Mouse (Mus musculus) liver, adult 2 months (tissue): Measurements from ENCODE around the gene Supt5. TPM values are rescaled to one million over a fixed set of nuclear protein-coding genes. Genes with fewer than 3 reads are reported as not detected.

Experiments used
- DNase-seq: peaks from one replicate; pipeline ENCODE4 v3.0.0-alpha.2; 2011; ENCODE audit warnings: low read depth, low spot score; ENCODE audit errors: extremely low read depth
- H3K27ac ChIP-seq: fragments of 200-500 bp; replicated peaks from 2 replicates; pipeline ENCODE4 v1.5.1; 2012; ENCODE audit warnings: low read depth, mild to moderate bottlenecking, control low read depth, inconsistent platforms, low read length; ENCODE audit not compliant: insufficient read depth
- H3K27me3 ChIP-seq: fragments of 200-500 bp; 2 replicates; pipeline ENCODE4 v1.6.1; 2012; ENCODE audit warnings: mild to moderate bottlenecking, moderate library complexity, low read length, inconsistent platforms; ENCODE audit not compliant: control insufficient read depth, insufficient read depth
- H3K36me3 ChIP-seq: fragments of 200-500 bp; 2 replicates; pipeline ENCODE4 v1.6.1; 2012; ENCODE audit warnings: low read length, inconsistent platforms; ENCODE audit not compliant: control insufficient read depth, insufficient read depth
- H3K4me1 ChIP-seq: fragments of 200-500 bp; 2 replicates; pipeline ENCODE4 v1.6.1; 2011; ENCODE audit warnings: low read length; ENCODE audit not compliant: control insufficient read depth, insufficient read depth
- H3K4me3 ChIP-seq: fragments of 200-500 bp; 2 replicates; pipeline ENCODE4 v1.5.1; 2011; ENCODE audit warnings: low read depth, mild to moderate bottlenecking, control low read depth, low read length, moderate library complexity; ENCODE audit not compliant: insufficient read depth
- H3K79me2 ChIP-seq: fragments of 200-500 bp; 2 replicates; pipeline ENCODE4 v1.6.1; 2012; ENCODE audit warnings: inconsistent platforms, mild to moderate bottlenecking, low read length, moderate library complexity; ENCODE audit not compliant: control insufficient read depth, insufficient read depth
- H3K9ac ChIP-seq: fragments of 200-500 bp; 2 replicates; pipeline ENCODE4 v1.6.1; 2012; ENCODE audit warnings: low read depth, mild to moderate bottlenecking, control low read depth, inconsistent platforms, low read length
- CTCF ChIP-seq: fragments of 200-500 bp; IDR thresholded peaks from 2 replicates; pipeline ENCODE4 v1.5.1; 2011; ENCODE audit warnings: low read depth, low read length, control low read depth
- POLR2A ChIP-seq: fragments of 200-500 bp; IDR thresholded peaks from 2 replicates; pipeline ENCODE4 v1.6.1; 2011; ENCODE audit warnings: low read length, control low read depth; ENCODE audit not compliant: insufficient read depth; ENCODE audit errors: extremely low read depth
- WGBS: fragments of 180-500 bp; shearing (Covaris S2); methylation state at CpG from one replicate; pipeline ENCODE4 v1.1.7; 2018; 5-methylcytosine and 5-hydroxymethylcytosine counted together
- polyA plus RNA-seq: library from polyadenylated mRNA; depleted of rRNA; stranded (reverse); fragments of >200 nt; gene quantifications from 2 replicates; pipeline ENCODE4 v1.2.3, GENCODE M21; 2012
- total RNA-seq: library from RNA; depleted of rRNA; stranded (reverse); fragments of >200 nt; gene quantifications from 2 replicates; pipeline ENCODE4 v1.2.3, GENCODE M21; 2014

Supt5 gene
- total and polyA plus RNA-seq, 2 experiments: 15.1 to 67.3 TPM

- no peak overlapping the region for H3K9ac ChIP-seq
These were observed 6.1 kb upstream of the Supt5 start for GRCm38 (mm10) chr7:28344637-28345036.

GRCm38 (mm10) chr7:28341381-28341780 is 2.8 kb upstream of the Supt5 start:
- DNase-seq: peak; percentile 87
- Histone ChIP-seq H3K9ac (0 out of 2 replicates have a peak overlapping the region, but pooled peaks have one; percentile 21), H3K36me3 (no peaks in the 10 kb centered on the region), H3K79me2 (peaks cover 16% of the 10 kb centered on the region), H3K27ac (peak overlapping the region; percentile 87), H3K27me3 (no peaks in the 10 kb centered on the region), H3K4me1 (peaks cover 26% of the 10 kb centered on the region), H3K4me3 (no peak overlapping the region)
- 12% methylated on average over 7 of the region's 7 CpGs for WGBS
- TF ChIP-seq CTCF (no peak), POLR2A (no peak)

More at GRCm38 (mm10) chr7:28344637-28345036, 6.1 kb upstream of the Supt5 start:
- Histone ChIP-seq H3K4me3 (no peak overlapping the region), H3K4me1 (peaks cover 25% of the 10 kb centered on the region), H3K27ac (no peak overlapping the region), H3K79me2 (no peaks in the 10 kb centered on the region), H3K36me3 (no peaks in the 10 kb centered on the region), H3K27me3 (no peaks in the 10 kb centered on the region)
- peak; percentile 60 for DNase-seq
- TF ChIP-seq CTCF: peak; percentile 64
- no peak for TF ChIP-seq POLR2A
- 0% methylated on average over 4 of the region's 4 CpGs for WGBS

GRCm38 (mm10) chr7:28339213-28339917 is 819 bp upstream of the Supt5 start:
- Histone ChIP-seq H3K4me1 (peaks cover 29% of the 10 kb centered on the region), H3K27ac (peak overlapping the region; percentile 67), H3K9ac (no peak overlapping the region), H3K36me3 (peaks cover 1% of the 10 kb centered on the region; the same call in 1 of the 2 replicates), H3K4me3 (peak overlapping the region; percentile 12; the same call in 1 of the 2 replicates), H3K27me3 (no peaks in the 10 kb centered on the region), H3K79me2 (peaks cover 32% of the 10 kb centered on the region)
- 48% methylated on average over 19 of the region's 19 CpGs for WGBS
- peak; percentile 71 for DNase-seq
- TF ChIP-seq CTCF (peak; percentile 50), POLR2A (no peak)

GRCm38 (mm10) chr7:28335471-28335870 is 3.1 kb downstream of the Supt5 start:
- H3K27me3 ChIP-seq: no peaks in the 10 kb centered on the region
- TF ChIP-seq POLR2A: no peak
- TF ChIP-seq CTCF: no peak
- H3K79me2 ChIP-seq: peaks cover 41% of the 10 kb centered on the region
- no peak for DNase-seq
- peaks cover 9% of the 10 kb centered on the region for H3K36me3 ChIP-seq
- 90% methylated on average over 2 of the region's 2 CpGs for WGBS
- H3K4me1 ChIP-seq: peaks cover 16% of the 10 kb centered on the region
- peak overlapping the region; percentile 15; the same call in 1 of the 2 replicates for H3K9ac ChIP-seq
- H3K27ac ChIP-seq: no peak overlapping the region
- no peak overlapping the region for H3K4me3 ChIP-seq

GRCm38 (mm10) chr7:28334534-28334933 is 4.0 kb downstream of the Supt5 start:
- H3K79me2 ChIP-seq: peaks cover 41% of the 10 kb centered on the region
- H3K27ac ChIP-seq: no peak overlapping the region
- DNase-seq: no peak
- peaks cover 14% of the 10 kb centered on the region for H3K4me1 ChIP-seq
- no peak for TF ChIP-seq POLR2A
- TF ChIP-seq CTCF: no peak
- peaks cover 12% of the 10 kb centered on the region for H3K36me3 ChIP-seq
- WGBS: 60% methylated on average over 4 of the region's 4 CpGs
- H3K9ac ChIP-seq: no peak overlapping the region
- no peaks in the 10 kb centered on the region for H3K27me3 ChIP-seq
- no peak overlapping the region for H3K4me3 ChIP-seq

- no peaks in the 10 kb centered on the region for H3K4me1 ChIP-seq
- H3K36me3 ChIP-seq: peaks cover 61% of the 10 kb centered on the region
- DNase-seq: no peak
- no peaks in the 10 kb centered on the region for H3K27me3 ChIP-seq
- peaks cover 2% of the 10 kb centered on the region; the same call in 1 of the 2 replicates for H3K79me2 ChIP-seq
- H3K27ac ChIP-seq: no peak overlapping the region
- H3K4me3 ChIP-seq: no peak overlapping the region
- H3K9ac ChIP-seq: no peak overlapping the region
- WGBS: 59% methylated on average over 2 of the region's 2 CpGs
- no peak for TF ChIP-seq POLR2A
- TF ChIP-seq CTCF: no peak
These were observed 10.3 kb downstream of the Supt5 start for GRCm38 (mm10) chr7:28328260-28328659.
